Mouse (Mus musculus): ENCODE measurements around the gene St3gal6. TPM values are rescaled to one million over a fixed set of nuclear protein-coding genes. Genes with fewer than 3 reads are reported as not detected.

Gene St3gal6
- polyA plus RNA-seq, 1 experiment, result not detected

DNA sequence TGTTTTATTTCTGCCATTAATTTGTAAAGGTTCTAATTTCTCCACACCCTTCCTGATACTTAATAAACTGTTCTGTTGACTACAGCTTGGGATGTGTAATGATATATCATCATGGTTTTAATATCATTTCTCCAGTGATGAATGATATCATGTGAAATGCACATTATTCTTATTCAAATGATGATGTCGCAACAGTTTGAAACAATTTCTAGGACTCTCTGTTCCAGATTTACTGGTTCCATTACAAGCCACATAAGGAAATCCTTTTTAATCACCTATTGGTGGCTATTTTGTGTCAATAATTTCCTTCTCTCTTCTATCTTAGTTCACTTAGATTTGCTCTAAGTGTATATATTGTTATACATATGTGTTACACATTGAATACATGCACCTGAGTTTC, 91.7 kb downstream of the St3gal6 start:
- no peak overlapping the region for H3K4me3 ChIP-seq (ENCODE audit: insufficient read depth, low read depth, low read length)
- H3K4me1 ChIP-seq (ENCODE audit: control insufficient read depth, insufficient read depth, low read length), result peaks cover 2% of the 10 kb centered on the region; the same call in 1 of the 2 replicates
- TF ChIP-seq POLR2A (IDR thresholded peaks at IDR 0.05; ENCODE audit: insufficient read depth, low read depth, low read length), result no peak
- TF ChIP-seq CTCF (IDR thresholded peaks at IDR 0.05; ENCODE audit: insufficient read depth, low read depth, low read length), result no peak
- 95% methylated on average over 1 of the region's 1 CpGs for WGBS
- H3K27ac ChIP-seq (ENCODE audit: insufficient read depth, low read depth, low read length), result no peak overlapping the region

DNA sequence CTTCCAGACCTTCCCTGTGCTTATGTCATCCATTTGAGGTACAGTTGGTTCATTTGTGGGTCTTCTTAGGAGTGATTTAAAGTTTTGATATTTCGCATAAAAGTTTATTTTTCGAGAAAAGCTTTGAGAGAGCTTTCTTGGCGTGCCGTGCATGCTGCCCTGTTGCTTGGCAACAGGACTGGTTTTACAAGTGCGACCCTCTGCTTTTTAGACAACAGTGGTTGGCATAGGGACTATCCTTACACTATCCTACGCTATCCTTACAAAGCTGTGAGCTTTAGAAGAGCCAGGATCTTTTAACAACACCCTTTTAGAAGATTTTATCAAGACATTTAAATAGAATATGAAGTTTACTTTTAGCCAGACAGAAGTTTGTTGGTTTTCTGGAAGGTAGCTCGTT, 93.8 kb downstream of the St3gal6 start:
- H3K4me3 ChIP-seq (ENCODE audit: insufficient read depth, low read depth, low read length), result no peak overlapping the region
- H3K4me1 ChIP-seq (ENCODE audit: control insufficient read depth, insufficient read depth, low read length), result peaks cover 2% of the 10 kb centered on the region; the same call in 1 of the 2 replicates
- no peak for TF ChIP-seq POLR2A (IDR thresholded peaks at IDR 0.05; ENCODE audit: insufficient read depth, low read depth, low read length)
- WGBS, result 66% methylated on average over 7 of the region's 7 CpGs
- no peak overlapping the region for H3K27ac ChIP-seq (ENCODE audit: insufficient read depth, low read depth, low read length)

DNA sequence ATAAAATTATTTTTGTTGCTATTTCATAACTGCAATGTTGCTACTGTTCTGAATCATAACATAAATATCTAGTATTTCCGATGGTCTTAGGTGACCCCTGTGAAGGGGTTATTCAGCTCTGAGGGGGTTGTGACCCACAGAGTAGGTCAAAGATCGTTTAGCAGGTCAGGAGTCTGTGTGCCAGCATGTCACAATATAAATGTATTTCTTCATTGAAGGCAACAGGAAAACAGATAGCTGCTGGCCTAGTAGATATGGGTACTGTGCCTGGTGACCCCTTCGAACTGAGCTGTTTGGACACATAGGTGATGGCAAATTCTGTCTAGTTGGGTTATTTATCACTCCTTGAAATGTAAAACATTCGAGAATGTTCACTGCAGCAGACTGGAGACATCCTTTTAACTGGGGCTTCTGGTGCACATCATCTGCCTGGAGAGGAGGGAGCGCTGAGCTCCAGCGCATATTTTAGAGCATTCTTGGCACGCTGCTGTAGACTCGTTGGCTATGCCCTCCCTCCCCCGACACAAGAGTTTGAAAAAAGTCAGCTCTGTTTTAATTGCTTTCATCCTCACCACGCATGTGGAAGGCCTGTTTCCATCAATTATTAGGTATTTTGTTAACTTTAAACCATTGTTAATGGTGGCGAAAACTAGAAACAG, 102.2 kb downstream of the St3gal6 start:
- Histone ChIP-seq H3K4me1 (ENCODE audit: control insufficient read depth, insufficient read depth, low read length) (peaks cover 3% of the 10 kb centered on the region), H3K27ac (ENCODE audit: insufficient read depth, low read depth, low read length) (no peak overlapping the region), H3K4me3 (ENCODE audit: insufficient read depth, low read depth, low read length) (no peak overlapping the region)
- TF ChIP-seq CTCF (IDR thresholded peaks at IDR 0.05; ENCODE audit: insufficient read depth, low read depth, low read length) (no peak), POLR2A (IDR thresholded peaks at IDR 0.05; ENCODE audit: insufficient read depth, low read depth, low read length) (no peak)
- 43% methylated on average over 11 of the region's 11 CpGs for WGBS

Other genes starting within 250 kb of the St3gal6 start
- not detected in 2 replicates for gene Dcbld2, start 115.8 kb downstream of the St3gal6 start, polyA plus RNA-seq (2012; ENCODE audit: insufficient read depth, insufficient read length, low replicate concordance, missing spikeins)
- not detected in 2 replicates for gene Gm813, start 92.7 kb upstream of the St3gal6 start, polyA plus RNA-seq (2012; ENCODE audit: insufficient read depth, insufficient read length, low replicate concordance, missing spikeins)
- gene E330017A01Rik, start 114.5 kb upstream of the St3gal6 start, polyA plus RNA-seq (2012; ENCODE audit: insufficient read depth, insufficient read length, low replicate concordance, missing spikeins), result not detected in 2 replicates
- gene Cpox, start 146.0 kb upstream of the St3gal6 start, polyA plus RNA-seq (2012; ENCODE audit: insufficient read depth, insufficient read length, low replicate concordance, missing spikeins), result not detected in 2 replicates
- not detected in 2 replicates for gene Gpr15, start 194.8 kb upstream of the St3gal6 start, polyA plus RNA-seq (2012; ENCODE audit: insufficient read depth, insufficient read length, low replicate concordance, missing spikeins)
- not detected in 2 replicates for gene Cldnd1, start 203.7 kb upstream of the St3gal6 start, polyA plus RNA-seq (2012; ENCODE audit: insufficient read depth, insufficient read length, low replicate concordance, missing spikeins)
- gene Olfr172, start 238.9 kb upstream of the St3gal6 start, polyA plus RNA-seq (2012; ENCODE audit: insufficient read depth, insufficient read length, low replicate concordance, missing spikeins), result not detected in 2 replicates